Mouse (Mus musculus) stomach, postnatal 0 days (tissue): ENCODE data around the gene Srr. TPM values are rescaled to one million over a fixed set of nuclear protein-coding genes. Genes with fewer than 3 reads are reported as not detected.

Source experiments
- ATAC-seq: fragments of 200-750 bp; cut with Nextera tagmentation; 2 replicates; pipeline ENCODE4 v1.8.0; 2017; ENCODE audit not compliant: low FRiP score, low TSS enrichment
- DNase-seq: peaks from one replicate; pipeline ENCODE4 v3.0.0-alpha.2; 2016; ENCODE audit warnings: low spot score
- H3K27ac ChIP-seq: fragments of 300-500 bp; sonication (generic); replicated peaks from 2 replicates; pipeline ENCODE4 v1.5.1; 2014; ENCODE audit warnings: mild to moderate bottlenecking, control low read depth
- H3K27me3 ChIP-seq: fragments of 300-500 bp; sonication (generic); 2 replicates; pipeline ENCODE4 v1.6.1; 2014; ENCODE audit warnings: low read length; ENCODE audit not compliant: control insufficient read depth, insufficient read depth
- H3K36me3 ChIP-seq: fragments of 300-500 bp; sonication (generic); 2 replicates; pipeline ENCODE4 v1.6.1; 2014; ENCODE audit warnings: low read length, mixed read lengths; ENCODE audit not compliant: control insufficient read depth, insufficient read depth
- H3K4me1 ChIP-seq: fragments of 300-500 bp; sonication (generic); replicated peaks from 2 replicates; pipeline ENCODE4 v1.6.1; 2014; ENCODE audit warnings: antibody characterized with exemption; ENCODE audit not compliant: control insufficient read depth, insufficient read depth
- H3K4me2 ChIP-seq: fragments of 300-500 bp; sonication (generic); replicated peaks from 2 replicates; pipeline ENCODE4 v1.6.1; 2014; ENCODE audit warnings: low read depth, mild to moderate bottlenecking, control low read depth, moderate library complexity
- H3K4me3 ChIP-seq: fragments of 300-500 bp; sonication (generic); 2 replicates; pipeline ENCODE4 v1.5.1; 2014; ENCODE audit warnings: low read depth, low read length, control low read depth
- H3K9ac ChIP-seq: fragments of 300-500 bp; sonication (generic); 2 replicates; pipeline ENCODE4 v1.6.1; 2014; ENCODE audit warnings: mild to moderate bottlenecking, low read length, control low read depth, mixed read lengths
- H3K9me3 ChIP-seq: fragments of 300-500 bp; sonication (generic); 2 replicates; pipeline ENCODE4 v1.6.1; 2016; ENCODE audit warnings: low read length; ENCODE audit not compliant: control insufficient read depth
- CTCF ChIP-seq: IDR thresholded peaks from 2 replicates; pipeline ENCODE4 v1.5.1; 2016; ENCODE audit warnings: antibody characterized with exemption, low read depth, mild to moderate bottlenecking, moderate library complexity
- EP300 ChIP-seq: optimal IDR thresholded peaks from 2 replicates; pipeline ENCODE3; 2016; ENCODE audit warnings: antibody characterized with exemption
- WGBS: fragments of 180-500 bp; shearing (Covaris S2); extraction: QIAGEN DNeasy Blood & Tissue Kit; methylation state at CpG from one replicate; pipeline ENCODE4 v1.1.7; 2014; 5-methylcytosine and 5-hydroxymethylcytosine counted together
- polyA plus RNA-seq: library from polyadenylated mRNA; unstranded; fragments of >200 nt; fragmentation: Nextera tagmentation; extraction: Ambion mirVana; gene quantifications from 2 replicates; pipeline ENCODE4 v1.2.1, GENCODE M21; 2015

Gene Srr
- polyA plus RNA-seq = 8.0 and 9.7 TPM in 2 replicates

- peak; percentile 93 for ATAC-seq
- no peaks in the 10 kb centered on the region for H3K9me3 ChIP-seq
- whole genome bisulfite sequencing = under 1% methylated on average over 72 of the region's 88 CpGs
Observed at GRCm38 (mm10) chr11:74925577-74926387, at the start of gene Srr, which contains the start of gene Smg6. TSS of gene Srr (minus strand) at chr11:74925948. TSS of gene Smg6 (plus strand) at chr11:74925823.

DNA sequence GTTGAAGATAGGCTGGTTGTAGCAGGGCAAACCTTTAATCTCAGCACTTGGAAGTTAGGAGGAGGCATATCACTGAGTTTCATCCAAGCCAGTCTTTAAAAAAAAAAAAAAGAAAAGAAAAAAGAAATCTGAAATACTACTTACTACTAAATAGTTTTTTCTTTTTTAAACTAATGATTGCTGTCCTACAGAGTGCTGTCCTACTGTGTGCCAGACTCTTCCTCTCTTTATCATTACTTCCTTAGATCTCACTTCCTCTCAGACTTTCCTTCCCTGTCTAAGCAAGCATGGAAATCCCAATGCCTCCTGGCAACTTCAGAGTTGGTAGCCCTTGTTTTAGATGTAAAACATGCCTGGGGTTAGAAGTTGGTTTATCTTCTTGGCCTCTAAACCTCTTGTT lies 48.9 kb upstream of the Srr start:
- no peak overlapping the region for H3K4me2 ChIP-seq
- H3K9me3 ChIP-seq = no peaks in the 10 kb centered on the region
- TF ChIP-seq CTCF = no peak
- no peak for TF ChIP-seq EP300
- no peaks in the 10 kb centered on the region for H3K36me3 ChIP-seq
- DNase-seq (no peak), ATAC-seq (no peak)
- H3K27me3 ChIP-seq = no peaks in the 10 kb centered on the region
- H3K4me3 ChIP-seq = no peak overlapping the region
- H3K4me1 ChIP-seq = no peaks in the 10 kb centered on the region
- H3K27ac ChIP-seq = no peak overlapping the region
- H3K9ac ChIP-seq = no peak overlapping the region

More at GRCm38 (mm10) chr11:74925577-74926387, at the start of gene Srr, which contains the start of gene Smg6:
- Histone ChIP-seq H3K4me1 (no peaks in the 10 kb centered on the region), H3K27ac (peak within 1 kb of the TSS; percentile 98), H3K27me3 (no peaks in the 10 kb centered on the region), H3K4me3 (peak within 1 kb of the TSS; percentile 93), H3K4me2 (peak within 1 kb of the TSS; percentile 66), H3K9ac (peak within 1 kb of the TSS; percentile 93), H3K36me3 (0 out of 2 replicates have a peak, but pooled peaks cover 2% of the 10 kb centered on the region)
- DNase-seq = peak; percentile 99
- TF ChIP-seq CTCF (no peak; the same call in 1 of the 2 replicates), EP300 (no peak)

- Histone ChIP-seq H3K9me3 (no peaks in the 10 kb centered on the region), H3K4me1 (no peaks in the 10 kb centered on the region), H3K36me3 (no peaks in the 10 kb centered on the region), H3K27ac (no peak overlapping the region), H3K9ac (no peak overlapping the region), H3K4me3 (no peak overlapping the region), H3K4me2 (no peak overlapping the region), H3K27me3 (no peaks in the 10 kb centered on the region)
- WGBS = 61% methylated on average over 7 of the region's 7 CpGs
- ATAC-seq (no peak), DNase-seq (no peak)
- TF ChIP-seq EP300 = no peak
- no peak for TF ChIP-seq CTCF
Observed at GRCm38 (mm10) chr11:74973290-74974157, 47.8 kb upstream of the Srr start.

- no peak overlapping the region for H3K4me2 ChIP-seq
- ATAC-seq (no peak), DNase-seq (no peak)
- no peak overlapping the region for H3K4me3 ChIP-seq
- H3K27ac ChIP-seq = no peak overlapping the region
- H3K9me3 ChIP-seq = no peaks in the 10 kb centered on the region
- H3K27me3 ChIP-seq = no peaks in the 10 kb centered on the region
- no peaks in the 10 kb centered on the region for H3K4me1 ChIP-seq
- H3K36me3 ChIP-seq = no peaks in the 10 kb centered on the region
- 56% methylated on average over 3 of the region's 3 CpGs for WGBS
- TF ChIP-seq EP300 = no peak
- TF ChIP-seq CTCF = no peak
- no peak overlapping the region for H3K9ac ChIP-seq
Observed at GRCm38 (mm10) chr11:74965516-74965915, 39.8 kb upstream of the Srr start.

- no peak for DNase-seq
- WGBS = 52% methylated on average over 2 of the region's 2 CpGs
Observed at GRCm38 (mm10) chr11:74962846-74963407, 37.2 kb upstream of the Srr start.

More at GRCm38 (mm10) chr11:74962846-74963407, 37.2 kb upstream of the Srr start:
- no peak for TF ChIP-seq EP300
- no peak for TF ChIP-seq CTCF
- Histone ChIP-seq H3K36me3 (no peaks in the 10 kb centered on the region), H3K4me1 (no peaks in the 10 kb centered on the region), H3K9ac (no peak overlapping the region), H3K27ac (no peak overlapping the region), H3K4me2 (no peak overlapping the region), H3K27me3 (no peaks in the 10 kb centered on the region), H3K4me3 (no peak overlapping the region), H3K9me3 (no peaks in the 10 kb centered on the region)
- no peak for ATAC-seq
